Mouse (Mus musculus) layer of hippocampus, postnatal 36 days (tissue): Measurements from ENCODE around the gene Map10. TPM values are rescaled to one million over a fixed set of nuclear protein-coding genes. Genes with fewer than 3 reads are reported as not detected.

Experiments used
- DNase-seq, 2 experiments: peaks; one replicate each; pipeline ENCODE4 v3.0.0; 2022
- total RNA-seq, 2 experiments: library from RNA; stranded (reverse); gene quantifications; 2 replicates each; pipeline ENCODE4 v1.2.3; 2021

The Map10 gene
- total RNA-seq, 2 experiments from 2014 or later: 6.0 to 6.8 TPM

GRCm38 (mm10) chr8:125670906-125671305 lies 1.3 kb downstream of the Map10 start:
- DNase-seq: no peak

DNA sequence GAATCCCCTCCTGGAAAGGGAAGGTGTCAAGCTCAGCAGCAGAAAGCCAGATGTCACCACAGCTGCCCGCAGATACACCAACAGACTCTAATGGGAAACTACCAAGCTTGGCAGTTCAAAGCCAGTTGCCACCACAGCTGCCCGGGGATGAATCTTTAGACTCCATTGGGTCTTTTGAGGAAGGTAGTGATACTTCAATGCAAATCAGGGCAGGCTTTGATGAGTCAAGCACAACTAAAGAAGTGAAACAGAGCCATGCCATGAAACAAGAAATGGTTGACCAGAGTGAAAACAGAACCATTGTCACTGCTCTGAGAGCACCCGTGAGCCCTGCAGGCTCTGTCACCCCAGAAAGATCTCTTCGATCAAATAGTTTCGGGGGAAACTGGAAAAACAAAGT lies 1.8 kb downstream of the Map10 start:
- DNase-seq: no peak

- DNase-seq: no peak
Measured at GRCm38 (mm10) chr8:125675796-125676195, 6.2 kb downstream of the Map10 start.

GRCm38 (mm10) chr8:125677484-125677883 lies 7.9 kb downstream of the Map10 start:
- DNase-seq: no peak

DNA sequence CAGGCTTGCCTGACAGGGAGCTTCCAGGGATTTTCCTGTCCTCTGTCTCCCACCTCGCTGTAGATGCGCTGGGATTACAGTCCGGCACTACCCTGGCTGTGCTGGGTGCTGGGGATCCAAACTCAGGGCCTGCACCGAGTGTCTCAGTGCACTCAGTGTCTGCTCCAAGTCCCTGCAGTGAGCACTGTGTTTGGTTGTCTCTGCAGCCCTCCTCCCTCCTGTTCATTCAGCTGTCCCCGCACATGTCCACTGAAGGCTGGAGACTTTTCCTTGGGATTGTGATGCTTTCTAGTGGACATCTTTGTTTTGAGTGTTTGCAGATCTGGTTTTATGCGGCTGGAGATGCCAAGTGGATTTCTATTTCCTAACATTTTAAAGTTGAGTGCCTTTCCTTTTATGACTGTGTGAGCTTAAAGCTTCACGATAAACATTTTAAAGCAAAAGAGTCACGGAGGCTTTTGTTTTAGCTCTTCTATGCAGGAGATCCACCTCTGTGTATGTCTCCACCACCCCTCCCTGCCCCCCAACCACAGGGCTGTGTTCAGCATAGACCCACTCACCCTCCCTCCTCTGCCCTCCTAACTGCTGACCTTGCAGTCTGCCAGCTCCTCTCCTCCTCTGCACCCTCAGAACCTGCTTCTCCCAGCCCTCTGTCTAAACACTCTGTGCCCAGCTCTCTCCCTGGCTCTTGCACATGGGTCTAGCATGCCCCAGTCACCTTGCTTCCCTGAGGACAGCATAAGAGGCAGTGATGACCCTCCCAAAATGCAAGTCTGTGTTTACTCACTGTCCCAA lies 9.4 kb downstream of the Map10 start:
- no peak for DNase-seq

GRCm38 (mm10) chr8:125680851-125681408 lies 11.3 kb downstream of the Map10 start:
- DNase-seq: no peak

- DNase-seq: no peak
Measured at GRCm38 (mm10) chr8:125685216-125685760, 15.7 kb downstream of the Map10 start.

GRCm38 (mm10) chr8:125686221-125686865 lies 16.7 kb downstream of the Map10 start:
- DNase-seq: no peak

- DNase-seq: no peak
Measured at GRCm38 (mm10) chr8:125690166-125690915, 20.7 kb downstream of the Map10 start.

DNA sequence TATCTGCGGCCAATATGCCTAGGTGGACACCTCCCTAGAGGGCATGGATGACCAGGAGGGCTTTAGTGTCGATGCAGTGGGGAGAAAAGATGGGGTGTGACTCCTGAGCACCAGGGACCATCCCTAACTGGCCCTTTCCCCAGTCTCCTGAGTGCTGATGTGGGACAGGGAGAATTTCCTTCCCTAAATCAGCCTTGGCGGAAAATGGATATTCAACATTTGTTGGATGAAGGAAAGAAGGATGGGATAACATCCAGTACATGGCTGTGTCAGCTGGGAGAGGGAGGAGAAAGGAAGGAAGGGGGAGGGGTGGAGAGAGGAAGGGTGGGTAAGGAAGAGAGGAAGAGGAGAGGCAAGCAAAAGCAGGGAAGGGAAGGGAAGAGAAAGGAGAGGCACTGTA lies 21.3 kb downstream of the Map10 start:
- no peak for DNase-seq

- no peak for DNase-seq
Measured at GRCm38 (mm10) chr8:125692447-125692846, 22.8 kb downstream of the Map10 start.

- DNase-seq: no peak
Measured at GRCm38 (mm10) chr8:125693197-125693596, 23.6 kb downstream of the Map10 start.

DNA sequence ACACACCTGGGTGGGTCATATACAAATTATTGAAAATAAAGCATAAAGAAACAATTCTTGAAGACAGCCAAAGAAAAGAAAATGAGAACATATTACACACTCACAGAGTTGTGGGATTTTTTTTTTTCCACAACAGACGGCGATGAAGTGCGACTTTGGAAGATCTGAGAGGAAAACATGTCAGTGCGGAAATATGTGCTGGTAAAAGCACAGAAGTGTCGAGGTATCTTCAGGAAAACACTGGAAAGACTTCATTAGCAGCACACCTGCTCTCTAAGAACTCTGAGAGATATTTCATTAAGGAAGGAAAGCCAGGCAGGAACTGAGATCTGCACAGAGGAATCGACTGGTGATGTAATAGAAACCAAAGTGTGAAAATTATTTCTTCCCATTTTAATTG lies 26.3 kb downstream of the Map10 start:
- DNase-seq: no peak

- no peak for DNase-seq
Measured at GRCm38 (mm10) chr8:125699391-125700025, 29.9 kb downstream of the Map10 start.

GRCm38 (mm10) chr8:125700407-125700806 lies 30.8 kb downstream of the Map10 start:
- no peak for DNase-seq

DNA sequence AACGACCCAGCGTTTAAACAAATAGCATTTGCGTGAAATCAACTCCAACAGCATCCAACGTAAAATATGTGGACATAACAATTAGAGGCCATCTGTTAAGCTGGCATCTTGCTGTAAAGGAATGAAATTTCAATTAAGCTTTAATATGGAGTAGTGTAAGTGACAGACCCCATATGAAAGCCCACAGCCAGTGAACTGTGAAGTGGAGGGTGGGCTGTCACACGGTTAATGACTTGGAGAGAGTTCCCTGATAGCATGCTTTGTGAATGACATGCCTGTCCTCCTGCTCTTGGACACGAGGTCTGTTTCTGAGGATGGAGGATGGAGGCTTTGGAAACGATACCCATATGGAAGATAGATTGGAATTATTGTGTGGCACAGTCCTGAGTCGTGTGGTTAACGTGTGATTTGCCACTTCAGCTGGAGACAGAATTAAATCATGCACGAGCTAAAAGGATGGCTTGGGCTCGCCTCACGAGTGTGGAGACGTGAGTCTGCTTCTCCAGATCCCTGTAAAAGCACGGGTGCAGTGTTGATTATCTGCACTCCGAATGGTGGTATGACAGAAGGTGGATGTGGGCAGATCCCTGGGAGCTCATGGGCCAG lies 33.4 kb downstream of the Map10 start:
- no peak for DNase-seq

DNA sequence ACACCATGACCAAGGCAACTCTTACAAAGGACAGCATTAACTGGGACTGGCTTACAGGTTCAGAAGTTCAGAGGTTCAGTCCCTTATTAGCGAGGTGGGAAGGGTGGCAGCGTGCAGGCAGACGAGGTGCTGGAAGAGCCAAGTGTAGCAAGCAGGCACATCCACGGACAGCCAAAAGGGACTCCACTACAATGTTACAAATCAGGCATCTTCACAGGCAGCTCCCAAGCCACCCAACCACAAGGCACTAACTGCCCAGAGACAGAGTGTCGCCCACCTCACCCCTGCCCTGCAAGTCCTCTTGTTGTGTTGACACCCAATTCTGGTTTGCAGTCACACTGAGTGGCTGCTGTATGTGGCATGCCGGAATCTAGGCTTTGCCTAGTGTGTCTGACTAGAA lies 34.8 kb downstream of the Map10 start:
- no peak for DNase-seq

- DNase-seq: no peak
Measured at GRCm38 (mm10) chr8:125705816-125706215, 36.2 kb downstream of the Map10 start.

DNA sequence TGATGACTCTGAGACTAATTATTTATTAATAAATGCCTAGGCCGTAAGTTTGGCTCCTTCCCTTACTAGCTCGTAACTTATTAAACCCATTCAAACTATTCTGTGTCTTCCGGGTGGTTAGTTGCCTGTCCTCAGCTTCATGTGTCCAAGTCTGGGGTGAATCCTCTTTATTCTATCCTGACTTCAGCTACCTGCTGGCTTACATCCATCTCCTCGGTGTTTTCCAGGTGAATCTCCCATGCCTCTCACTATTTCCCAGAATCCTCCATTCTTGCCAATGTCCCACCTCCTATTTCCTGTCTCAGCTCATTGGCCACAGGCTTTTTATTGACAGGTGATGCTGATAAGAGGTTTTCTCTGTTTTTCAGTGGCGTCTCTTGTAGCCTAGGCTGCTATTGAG lies 39.6 kb downstream of the Map10 start:
- no peak for DNase-seq

GRCm38 (mm10) chr8:125711514-125711913 lies 41.9 kb downstream of the Map10 start:
- DNase-seq: no peak

DNA sequence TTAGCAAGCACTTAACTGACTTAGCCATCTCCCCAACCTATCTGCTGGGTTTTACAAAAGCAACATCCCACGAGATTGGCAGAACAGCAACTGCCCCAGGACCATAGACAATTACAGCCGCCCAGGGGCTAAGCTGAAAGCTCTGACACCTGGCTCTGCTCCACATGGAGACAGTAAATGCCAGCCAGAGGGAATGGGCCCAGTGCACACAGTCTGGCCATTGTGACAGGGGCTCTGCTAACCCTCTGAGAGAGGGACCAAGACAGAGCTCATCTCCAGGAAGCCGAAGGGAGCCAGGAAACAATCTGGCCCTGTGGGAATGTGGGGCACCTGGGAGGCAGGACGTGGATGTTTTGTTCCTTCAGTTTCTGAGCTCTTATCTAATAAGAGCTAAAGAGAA lies 46.6 kb downstream of the Map10 start:
- no peak for DNase-seq

DNA sequence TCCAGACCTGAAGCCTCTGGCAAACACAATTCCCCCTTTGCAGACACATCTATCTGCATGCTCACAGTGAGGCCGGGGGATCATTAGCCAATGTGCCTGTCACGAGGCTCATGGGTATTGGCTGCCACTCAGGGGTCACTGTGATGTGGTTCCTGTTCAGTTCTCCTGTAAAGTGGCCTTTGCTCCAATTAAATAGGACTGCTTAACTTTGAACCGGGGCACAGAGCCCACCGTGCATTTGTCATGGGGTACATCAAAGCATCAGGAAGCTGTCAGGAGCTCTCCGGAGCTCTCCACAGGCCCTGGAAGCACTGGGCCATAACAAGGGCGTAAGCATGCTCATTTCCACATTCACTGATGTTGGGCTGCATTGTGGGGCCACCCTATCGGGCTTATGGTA lies 47.0 kb downstream of the Map10 start:
- no peak for DNase-seq
